Mouse (Mus musculus): ENCODE data around the gene Sec16b. TPM values are rescaled to one million over a fixed set of nuclear protein-coding genes. Genes with fewer than 3 reads are reported as not detected.

Sec16b gene
- total RNA-seq, 2 experiments from 2014 or later: 0.36 to 0.42 TPM

GRCm38 (mm10) chr1:157554686-157555530 lies 48.4 kb downstream of the Sec16b start:
- intact Hi-C loops (cut with DNase I): loop anchor here (5.0 to 10.0 kb wide), 3 partner anchors 797 to 1400 kb away; no protein-coding TSS in a partner anchor
- DNase-seq: no peak

DNA sequence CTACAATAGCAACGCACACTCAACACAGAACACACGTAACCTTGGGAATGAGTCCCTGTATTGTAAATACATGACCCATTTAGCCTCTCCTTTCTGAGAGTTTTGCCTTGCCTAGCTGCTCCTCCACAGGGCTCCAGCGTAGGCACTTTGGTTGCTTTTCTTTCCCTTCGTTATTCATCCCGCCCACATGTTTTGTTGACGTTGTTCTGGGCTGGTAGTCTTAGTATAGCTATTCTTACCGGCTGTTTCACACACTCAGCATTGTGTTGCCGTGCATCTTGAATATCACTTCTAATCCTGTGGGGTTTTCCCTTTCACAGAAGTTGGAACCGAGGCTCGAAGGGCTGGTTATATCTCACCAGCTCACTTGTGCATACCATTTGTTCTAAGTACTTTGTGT lies 49.2 kb downstream of the Sec16b start:
- DNase-seq: no peak
- intact Hi-C loops (cut with DNase I): loop anchor here (10.0 kb wide), 1 partner anchor 1399 kb away; no protein-coding TSS in a partner anchor

GRCm38 (mm10) chr1:157556439-157556838 lies 49.9 kb downstream of the Sec16b start:
- no peak for DNase-seq

GRCm38 (mm10) chr1:157558145-157558544 lies 51.6 kb downstream of the Sec16b start:
- no peak for DNase-seq
- intact Hi-C loops (cut with DNase I): loop anchor here (10.0 kb wide), 1 partner anchor 1397 kb away; no protein-coding TSS in a partner anchor

More at GRCm38 (mm10) chr1:157556439-157556838, 49.9 kb downstream of the Sec16b start:
- intact Hi-C loops (cut with DNase I): loop anchor here (10.0 kb wide), 1 partner anchor 1398 kb away; no protein-coding TSS in a partner anchor

DNA sequence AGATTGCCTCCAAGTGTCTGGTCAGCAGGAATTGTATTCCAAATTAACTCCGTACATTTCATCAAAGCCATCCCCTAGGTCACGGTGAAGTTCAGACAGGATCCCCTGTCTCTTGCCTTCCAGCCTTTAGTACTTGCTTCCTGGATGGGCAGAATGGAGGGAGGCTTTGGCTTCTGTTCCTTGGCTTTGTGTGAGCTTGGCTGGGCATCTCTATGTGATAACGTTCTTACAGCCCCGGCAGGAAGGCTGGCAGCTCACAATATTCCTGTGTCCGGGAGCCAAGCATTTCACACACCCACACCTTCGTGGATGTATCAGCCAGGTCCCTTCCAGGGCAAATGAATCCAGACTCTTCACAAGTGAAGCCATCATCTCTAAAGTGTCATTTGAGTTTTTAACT lies 53.5 kb downstream of the Sec16b start:
- intact Hi-C loops (cut with DNase I): loop anchor here (10.0 kb wide), 1 partner anchor 1395 kb away; no protein-coding TSS in a partner anchor
- DNase-seq: no peak

GRCm38 (mm10) chr1:157560654-157561386 lies 54.3 kb downstream of the Sec16b start:
- no peak for DNase-seq
- intact Hi-C loops (cut with DNase I): no loop called here

DNA sequence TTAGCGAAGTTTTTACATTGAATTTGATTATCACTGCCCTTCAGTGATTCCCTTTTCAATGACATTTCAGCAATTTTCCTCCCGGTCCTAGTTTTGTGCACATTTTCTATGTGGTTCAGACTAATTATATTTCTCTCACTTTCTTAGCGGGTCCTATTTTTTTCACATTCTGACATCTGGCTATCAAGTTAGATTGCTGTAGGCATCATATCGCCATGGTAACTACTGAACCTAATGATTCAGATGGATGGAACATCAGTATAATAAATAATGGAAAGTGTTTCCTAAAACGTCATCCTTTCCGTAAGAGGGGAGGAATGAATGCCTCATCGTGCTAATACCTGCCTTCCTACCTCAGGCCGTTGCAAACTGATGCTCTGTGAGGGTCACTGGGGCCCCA lies 61.3 kb downstream of the Sec16b start:
- no peak for DNase-seq
- intact Hi-C loops (cut with DNase I): no loop called here

- intact Hi-C loops (cut with DNase I): no loop called here
- no peak for DNase-seq
Observed at GRCm38 (mm10) chr1:157569263-157570090, 62.9 kb downstream of the Sec16b start.

DNA sequence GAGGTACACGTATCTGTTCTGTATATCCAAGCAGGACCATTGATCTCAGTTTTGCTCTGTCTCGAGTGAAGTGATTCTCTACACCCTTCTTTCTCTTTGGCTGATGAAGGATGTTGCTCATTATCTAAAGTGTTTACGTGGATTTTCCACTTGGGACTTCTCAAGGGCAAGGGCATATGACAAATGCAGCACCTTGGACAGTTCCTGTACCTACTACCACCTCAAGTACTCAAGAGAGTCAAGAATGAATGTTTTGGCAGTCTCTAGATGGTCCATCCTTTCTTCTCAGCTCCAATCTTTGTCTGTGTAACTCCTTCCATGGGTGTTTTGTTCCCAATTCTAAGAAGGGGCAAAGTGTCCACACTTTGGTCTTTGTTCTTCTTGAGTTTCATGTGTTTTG lies 68.8 kb downstream of the Sec16b start:
- intact Hi-C loops (cut with DNase I): no loop called here
- DNase-seq: no peak

- intact Hi-C loops (cut with DNase I): no loop called here
- DNase-seq: no peak
Observed at GRCm38 (mm10) chr1:157578336-157578735, 71.8 kb downstream of the Sec16b start.

- intact Hi-C loops (cut with DNase I): no loop called here
- peak; percentile 21 for DNase-seq
Observed at GRCm38 (mm10) chr1:157586556-157586955, 80.0 kb downstream of the Sec16b start.

GRCm38 (mm10) chr1:157592039-157592438 lies 85.5 kb downstream of the Sec16b start:
- no peak for DNase-seq
- intact Hi-C loops (cut with DNase I): no loop called here

DNA sequence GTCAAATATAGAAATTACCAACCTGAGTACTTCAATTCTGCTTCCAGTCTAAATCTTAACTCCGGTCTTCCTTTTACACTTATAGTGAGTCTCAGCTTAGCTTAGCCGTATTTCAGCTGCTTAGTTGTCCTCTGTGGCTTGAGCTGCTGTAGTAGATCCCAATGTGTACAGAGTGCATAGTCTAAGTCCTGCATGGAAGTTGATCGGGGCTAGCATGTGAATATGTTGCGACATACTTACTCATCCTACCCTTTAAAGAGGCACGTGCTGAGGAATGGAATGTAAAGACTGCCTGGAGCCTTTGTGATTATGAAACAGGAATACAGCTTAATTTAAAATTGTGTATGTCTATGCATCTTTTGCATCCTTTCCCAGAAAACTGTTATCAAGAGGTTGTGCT lies 88.0 kb downstream of the Sec16b start:
- no peak for DNase-seq

DNA sequence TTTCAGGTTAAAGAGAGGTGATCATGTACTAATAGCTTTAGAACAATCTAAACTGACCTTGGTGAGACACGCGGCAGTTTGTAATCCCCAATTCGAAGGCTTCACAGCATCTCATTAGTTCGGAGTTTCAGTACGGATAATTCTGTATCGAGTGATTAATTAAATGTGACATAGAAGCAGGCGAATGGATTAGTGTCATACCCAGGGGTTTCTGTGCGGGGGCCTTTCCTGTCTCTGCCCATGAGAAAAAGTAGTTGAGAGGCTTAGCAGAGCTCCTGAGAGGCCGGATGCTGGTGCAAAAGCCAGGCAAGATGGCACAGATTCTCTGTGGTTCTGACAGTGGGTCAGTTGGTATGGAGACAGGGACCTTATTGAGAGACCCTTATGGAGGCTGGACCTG lies 88.6 kb downstream of the Sec16b start:
- no peak for DNase-seq
- intact Hi-C loops (cut with DNase I): no loop called here

More for the DNA sequence above, 88.0 kb downstream of the Sec16b start:
- intact Hi-C loops (cut with DNase I): no loop called here

GRCm38 (mm10) chr1:157604513-157604912 lies 98.0 kb downstream of the Sec16b start:
- no peak for DNase-seq
- intact Hi-C loops (cut with DNase I): no loop called here

Other genes starting within 250 kb of the Sec16b start
- 10 to 100 TPM; 45.0 to 47.8 TPM for gene Rasal2, start 94.1 kb upstream of the Sec16b start, total RNA-seq (2021)
- gene Cryzl2, start 48.2 kb upstream of the Sec16b start, total RNA-seq (2021): 1 to 10 TPM; 2.2 to 3.7 TPM